Mouse (Mus musculus) ES-Bruce4 (cell line): Measurements from ENCODE around the gene Dab2ip. TPM values are rescaled to one million over a fixed set of nuclear protein-coding genes. Genes with fewer than 3 reads are reported as not detected.

Experiments
- H3K27ac ChIP-seq: 2 replicates; pipeline ENCODE4 v1.5.1; 2012; ENCODE audit warnings: low read length, inconsistent platforms; ENCODE audit not compliant: insufficient read depth
- H3K27me3 ChIP-seq: 2 replicates; pipeline ENCODE4 v1.6.1; 2012; ENCODE audit warnings: mild to moderate bottlenecking, low read length, inconsistent platforms; ENCODE audit not compliant: control insufficient read depth, poor library complexity, insufficient read depth, severe bottlenecking
- H3K36me3 ChIP-seq: 2 replicates; pipeline ENCODE4 v1.6.1; 2012; ENCODE audit warnings: inconsistent platforms, mild to moderate bottlenecking, low read length, moderate library complexity; ENCODE audit not compliant: control insufficient read depth, poor library complexity, insufficient read depth, severe bottlenecking
- H3K4me1 ChIP-seq: one replicate; pipeline ENCODE4 v1.8.1; 2011; ENCODE audit warnings: low read length; ENCODE audit not compliant: control insufficient read depth, insufficient read depth
- H3K4me3 ChIP-seq: 2 replicates; pipeline ENCODE4 v1.5.1; 2011; ENCODE audit warnings: low read depth, mild to moderate bottlenecking, low read length
- H3K9ac ChIP-seq: 2 replicates; pipeline ENCODE4 v1.6.1; 2012; ENCODE audit warnings: low read depth, mild to moderate bottlenecking, inconsistent platforms; ENCODE audit not compliant: poor library complexity, severe bottlenecking
- H3K9me3 ChIP-seq: replicated peaks from 2 replicates; pipeline ENCODE4 v1.6.1; 2012; ENCODE audit warnings: mild to moderate bottlenecking, low read length, inconsistent platforms; ENCODE audit not compliant: control insufficient read depth, poor library complexity, insufficient read depth, severe bottlenecking
- CTCF ChIP-seq: IDR thresholded peaks from one replicate; pipeline ENCODE4 v1.8.1; 2011; ENCODE audit warnings: low read depth, low read length
- EP300 ChIP-seq: IDR thresholded peaks from 2 replicates; pipeline ENCODE4 v1.6.1; 2011; ENCODE audit warnings: low read depth, low read length; ENCODE audit not compliant: insufficient read depth
- POLR2A ChIP-seq: IDR thresholded peaks from one replicate; pipeline ENCODE4 v1.8.1; 2011; ENCODE audit warnings: low read length; ENCODE audit not compliant: insufficient read depth
- polyA plus RNA-seq: library from polyadenylated mRNA; stranded (reverse); fragments of >200 nt; gene quantifications from 2 replicates; pipeline ENCODE4 v1.2.4, GENCODE M21; 2011; ENCODE audit warnings: low read depth; ENCODE audit not compliant: missing spikeins, insufficient read depth, insufficient read length

Dab2ip gene
- polyA plus RNA-seq, 1 experiment: 29.4 TPM

- H3K4me3 ChIP-seq: no peak overlapping the region
- H3K27ac ChIP-seq: no peak overlapping the region
- no peaks in the 10 kb centered on the region for H3K27me3 ChIP-seq
- no peaks in the 10 kb centered on the region for H3K36me3 ChIP-seq
- H3K9ac ChIP-seq: no peak overlapping the region
- H3K9me3 ChIP-seq: no peaks in the 10 kb centered on the region
- no peak for TF ChIP-seq EP300
- TF ChIP-seq CTCF: no peak
- no peak for TF ChIP-seq POLR2A
- H3K4me1 ChIP-seq: peaks cover 14% of the 10 kb centered on the region
Measured at GRCm38 (mm10) chr2:35693037-35693436, 135.0 kb downstream of the Dab2ip start.

- H3K27ac ChIP-seq: no peak overlapping the region
- no peak overlapping the region for H3K9ac ChIP-seq
- peaks cover 14% of the 10 kb centered on the region for H3K4me1 ChIP-seq
- H3K36me3 ChIP-seq: no peaks in the 10 kb centered on the region
- no peaks in the 10 kb centered on the region for H3K9me3 ChIP-seq
- H3K27me3 ChIP-seq: no peaks in the 10 kb centered on the region
- TF ChIP-seq CTCF (no peak), EP300 (no peak), POLR2A (no peak)
- no peak overlapping the region for H3K4me3 ChIP-seq
Measured at GRCm38 (mm10) chr2:35694111-35694510, 136.0 kb downstream of the Dab2ip start.

GRCm38 (mm10) chr2:35696193-35696541 is 138.1 kb downstream of the Dab2ip start:
- Histone ChIP-seq H3K27ac (no peak overlapping the region), H3K4me3 (no peak overlapping the region), H3K4me1 (peaks cover 14% of the 10 kb centered on the region), H3K9ac (no peak overlapping the region), H3K27me3 (no peaks in the 10 kb centered on the region), H3K9me3 (no peaks in the 10 kb centered on the region), H3K36me3 (no peaks in the 10 kb centered on the region)
- TF ChIP-seq EP300: no peak
- no peak for TF ChIP-seq CTCF
- TF ChIP-seq POLR2A: no peak

- Histone ChIP-seq H3K4me1 (peaks cover 15% of the 10 kb centered on the region), H3K36me3 (no peaks in the 10 kb centered on the region), H3K27me3 (no peaks in the 10 kb centered on the region), H3K4me3 (no peak overlapping the region), H3K9ac (no peak overlapping the region), H3K27ac (peak overlapping the region; percentile 47; the same call in 1 of the 2 replicates), H3K9me3 (no peaks in the 10 kb centered on the region)
- TF ChIP-seq EP300: no peak
- TF ChIP-seq POLR2A: no peak
- TF ChIP-seq CTCF: no peak
Measured at GRCm38 (mm10) chr2:35696542-35697391, 138.7 kb downstream of the Dab2ip start.

- TF ChIP-seq EP300 (no peak), POLR2A (no peak), CTCF (no peak)
- Histone ChIP-seq H3K9me3 (no peaks in the 10 kb centered on the region), H3K27me3 (no peaks in the 10 kb centered on the region), H3K36me3 (no peaks in the 10 kb centered on the region), H3K9ac (no peak overlapping the region), H3K4me1 (peaks cover 16% of the 10 kb centered on the region), H3K27ac (no peak overlapping the region), H3K4me3 (no peak overlapping the region)
Measured at GRCm38 (mm10) chr2:35697768-35698167, 139.7 kb downstream of the Dab2ip start.

- Histone ChIP-seq H3K27me3 (no peaks in the 10 kb centered on the region), H3K36me3 (no peaks in the 10 kb centered on the region), H3K9me3 (no peaks in the 10 kb centered on the region), H3K4me1 (peaks cover 11% of the 10 kb centered on the region), H3K4me3 (no peak overlapping the region), H3K9ac (no peak overlapping the region), H3K27ac (no peak overlapping the region)
- no peak for TF ChIP-seq CTCF
- TF ChIP-seq POLR2A: no peak
Measured at GRCm38 (mm10) chr2:35700966-35701365, 142.9 kb downstream of the Dab2ip start.
